Mouse (Mus musculus) limb, embryonic 14.5 days (tissue): ENCODE data around the gene Bcas2. TPM values are rescaled to one million over a fixed set of nuclear protein-coding genes. Genes with fewer than 3 reads are reported as not detected.
"Not testable (repeated sequence)": the region's sequence is repeated elsewhere in the genome, so short reads cannot be mapped to it uniquely, and the experiment has no call there.

ENCODE experiments used
- ATAC-seq: fragments of 200-750 bp; cut with Nextera tagmentation; 2 replicates; pipeline ENCODE4 v1.8.0; 2017; ENCODE audit warnings: low read depth, moderate number of reproducible peaks, moderate TSS enrichment; ENCODE audit not compliant: low FRiP score
- DNase-seq: peaks from one replicate; pipeline ENCODE4 v3.0.0-alpha.2; 2015; ENCODE audit warnings: low spot score
- H3K27ac ChIP-seq: fragments of 300-500 bp; sonication (generic); replicated peaks from 2 replicates; pipeline ENCODE4 v1.5.1; 2014; ENCODE audit warnings: low read depth, mild to moderate bottlenecking, low read length, moderate library complexity, mixed read lengths
- H3K27me3 ChIP-seq: fragments of 300-500 bp; sonication (generic); 2 replicates; pipeline ENCODE4 v1.6.1; 2014; ENCODE audit warnings: low read length, mixed read lengths; ENCODE audit not compliant: control insufficient read depth, insufficient read depth
- H3K36me3 ChIP-seq: fragments of 300-500 bp; sonication (generic); 2 replicates; pipeline ENCODE4 v1.6.1; 2014; ENCODE audit warnings: mild to moderate bottlenecking, low read length, moderate library complexity, mixed read lengths; ENCODE audit not compliant: control insufficient read depth, insufficient read depth
- H3K4me1 ChIP-seq: fragments of 300-500 bp; sonication (generic); 2 replicates; pipeline ENCODE4 v1.6.1; 2014; ENCODE audit warnings: antibody characterized with exemption, low read length, mixed read lengths; ENCODE audit not compliant: control insufficient read depth, insufficient read depth
- H3K4me2 ChIP-seq: fragments of 300-500 bp; sonication (generic); replicated peaks from 2 replicates; pipeline ENCODE4 v1.6.1; 2014; ENCODE audit warnings: low read depth, mild to moderate bottlenecking, low read length, moderate library complexity; ENCODE audit not compliant: severe bottlenecking
- H3K4me3 ChIP-seq: fragments of 300-500 bp; sonication (generic); replicated peaks from 2 replicates; pipeline ENCODE4 v1.5.1; 2014; ENCODE audit warnings: low read length
- H3K9ac ChIP-seq: fragments of 300-500 bp; sonication (generic); 2 replicates; pipeline ENCODE4 v1.6.1; 2014; ENCODE audit warnings: mild to moderate bottlenecking, low read depth, low read length, moderate library complexity; ENCODE audit not compliant: severe bottlenecking
- H3K9me3 ChIP-seq: fragments of 300-500 bp; sonication (generic); 2 replicates; pipeline ENCODE4 v1.6.1; 2016; ENCODE audit warnings: low read length; ENCODE audit not compliant: control insufficient read depth
- POLR2A ChIP-seq: fragments of 200-500 bp; IDR thresholded peaks from 2 replicates; pipeline ENCODE4 v1.8.0; 2012; ENCODE audit warnings: inconsistent platforms, mild to moderate bottlenecking, moderate library complexity, borderline replicate concordance; ENCODE audit not compliant: insufficient read depth, insufficient read length; ENCODE audit errors: extremely low read depth
- WGBS: fragments of 180-500 bp; shearing (Covaris S2); extraction: QIAGEN DNeasy Blood & Tissue Kit; methylation state at CpG from one replicate; pipeline ENCODE4 v1.1.7; 2014; 5-methylcytosine and 5-hydroxymethylcytosine counted together
- polyA plus RNA-seq, 2 experiments: library from polyadenylated mRNA; depleted of rRNA in 1 of 2; stranded (reverse) in 1 of 2; unstranded in 1 of 2; fragments of >200 nt; fragmentation: Nextera tagmentation in 1 of 2; extraction: Ambion mirVana in 1 of 2; gene quantifications; 2 replicates each; pipeline versions ENCODE4 v1.2.1 to v1.2.3; 2012 to 2014

Bcas2 gene
- polyA plus RNA-seq, 2 experiments = 155 to 161 TPM

- DNase-seq (no peak), ATAC-seq (no peak)
- Histone ChIP-seq H3K27ac (no peak overlapping the region), H3K27me3 (no peaks in the 10 kb centered on the region), H3K4me1 (peaks cover 7% of the 10 kb centered on the region; the same call in 1 of the 2 replicates), H3K4me3 (no peak overlapping the region), H3K36me3 (no peaks in the 10 kb centered on the region), H3K9me3 (no peaks in the 10 kb centered on the region), H3K4me2 (no peak overlapping the region), H3K9ac (no peak overlapping the region)
- no peak for TF ChIP-seq POLR2A
- 86% methylated on average over 1 of the region's 1 CpGs for WGBS
Observed at GRCm38 (mm10) chr3:103212142-103212541, 40.7 kb downstream of the Bcas2 start.

DNA sequence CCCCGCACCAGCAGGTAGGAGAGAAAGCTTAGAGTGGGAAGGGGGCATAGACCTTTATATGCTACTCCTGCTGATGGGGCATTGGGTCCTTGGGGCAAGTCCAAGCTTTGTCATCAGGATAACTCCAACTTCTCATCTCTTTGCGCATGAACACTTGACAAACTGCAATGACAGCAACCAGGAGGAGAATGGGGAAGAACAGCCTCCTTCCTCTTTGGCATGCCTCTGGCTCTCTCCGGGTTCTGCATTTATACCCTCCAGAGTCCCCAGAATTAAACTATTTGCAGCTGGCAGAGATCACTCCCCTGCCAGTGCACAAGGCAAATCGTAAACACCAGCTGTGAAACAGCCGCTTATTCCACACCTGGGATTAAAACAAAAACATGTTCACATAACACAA lies 42.1 kb downstream of the Bcas2 start:
- no peak for ATAC-seq
- DNase-seq = no peak
- Histone ChIP-seq H3K4me3 (no peak overlapping the region), H3K9ac (no peak overlapping the region), H3K4me1 (peaks cover 7% of the 10 kb centered on the region; the same call in 1 of the 2 replicates), H3K36me3 (no peaks in the 10 kb centered on the region), H3K9me3 (no peaks in the 10 kb centered on the region), H3K4me2 (no peak overlapping the region), H3K27ac (no peak overlapping the region), H3K27me3 (no peaks in the 10 kb centered on the region)
- 43% methylated on average over 5 of the region's 5 CpGs for WGBS
- TF ChIP-seq POLR2A = no peak

GRCm38 (mm10) chr3:103214593-103215285 lies 43.3 kb downstream of the Bcas2 start:
- ATAC-seq (no peak), DNase-seq (no peak)
- Histone ChIP-seq H3K27ac (no peak overlapping the region), H3K4me1 (peaks cover 7% of the 10 kb centered on the region; the same call in 1 of the 2 replicates), H3K4me3 (no peak overlapping the region), H3K27me3 (no peaks in the 10 kb centered on the region), H3K4me2 (no peak overlapping the region), H3K36me3 (no peaks in the 10 kb centered on the region), H3K9ac (no peak overlapping the region), H3K9me3 (no peaks in the 10 kb centered on the region)
- no peak for TF ChIP-seq POLR2A
- WGBS = 79% methylated on average over 8 of the region's 8 CpGs

GRCm38 (mm10) chr3:103215399-103215798 lies 43.9 kb downstream of the Bcas2 start:
- H3K27ac ChIP-seq, H3K4me2 ChIP-seq, DNase-seq, H3K9ac ChIP-seq, ATAC-seq, H3K9me3 ChIP-seq, H3K4me3 ChIP-seq, H3K36me3 ChIP-seq, H3K4me1 ChIP-seq, H3K27me3 ChIP-seq: not testable (repeated sequence)
- WGBS = 78% methylated on average over 8 of the region's 8 CpGs

GRCm38 (mm10) chr3:103221435-103221834 lies 50.0 kb downstream of the Bcas2 start:
- Histone ChIP-seq H3K36me3 (no peaks in the 10 kb centered on the region), H3K4me3 (no peak overlapping the region), H3K4me2 (no peak overlapping the region), H3K9ac (no peak overlapping the region), H3K27ac (no peak overlapping the region), H3K27me3 (no peaks in the 10 kb centered on the region), H3K4me1 (no peaks in the 10 kb centered on the region), H3K9me3 (no peaks in the 10 kb centered on the region)
- no peak for TF ChIP-seq POLR2A
- WGBS = 54% methylated on average over 2 of the region's 2 CpGs
- DNase-seq (no peak), ATAC-seq (no peak)
